Mouse (Mus musculus) testis, adult 2 months (tissue): ENCODE data around the gene Nr3c2. TPM values are rescaled to one million over a fixed set of nuclear protein-coding genes. Genes with fewer than 3 reads are reported as not detected.

Source experiments
- H3K27ac ChIP-seq: fragments of 200-500 bp; 2 replicates; pipeline ENCODE4 v1.5.1; 2012; ENCODE audit warnings: low read depth, low read length; ENCODE audit not compliant: control insufficient read depth, insufficient read depth
- H3K27me3 ChIP-seq: fragments of 200-500 bp; 2 replicates; pipeline ENCODE4 v1.6.1; 2012; ENCODE audit warnings: mild to moderate bottlenecking, low read length, moderate library complexity; ENCODE audit not compliant: control insufficient read depth, insufficient read depth
- H3K36me3 ChIP-seq: fragments of 200-500 bp; 2 replicates; pipeline ENCODE4 v1.6.1; 2012; ENCODE audit warnings: mild to moderate bottlenecking, low read length; ENCODE audit not compliant: control insufficient read depth, insufficient read depth
- H3K4me1 ChIP-seq: fragments of 200-500 bp; 2 replicates; pipeline ENCODE4 v1.6.1; 2012; ENCODE audit warnings: low read length; ENCODE audit not compliant: control insufficient read depth, insufficient read depth
- H3K4me3 ChIP-seq: fragments of 200-500 bp; 2 replicates; pipeline ENCODE4 v1.5.1; 2012; ENCODE audit warnings: low read depth, mild to moderate bottlenecking, low read length, moderate library complexity, mixed read lengths; ENCODE audit not compliant: control insufficient read depth
- CTCF ChIP-seq: fragments of 200-500 bp; IDR thresholded peaks from 2 replicates; pipeline ENCODE4 v1.5.1; 2012; ENCODE audit warnings: low read depth, mild to moderate bottlenecking, inconsistent platforms, low read length, moderate library complexity; ENCODE audit not compliant: control insufficient read depth, insufficient read depth, insufficient replicate concordance
- POLR2A ChIP-seq: fragments of 200-500 bp; IDR thresholded peaks from 2 replicates; pipeline ENCODE4 v1.6.1; 2012; ENCODE audit warnings: low read depth, mild to moderate bottlenecking, inconsistent platforms, low read length, moderate library complexity; ENCODE audit not compliant: control insufficient read depth
- polyA plus RNA-seq: library from polyadenylated mRNA; depleted of rRNA; stranded (reverse); fragments of >200 nt; gene quantifications from 2 replicates; pipeline ENCODE4 v1.2.3, GENCODE M21; 2012

Nr3c2 gene
- polyA plus RNA-seq, 1 experiment, result 4.0 TPM

GRCm38 (mm10) chr8:77228688-77229087 lies 329.4 kb downstream of the Nr3c2 start:
- Histone ChIP-seq H3K36me3 (no peaks in the 10 kb centered on the region), H3K4me1 (no peaks in the 10 kb centered on the region), H3K27me3 (no peaks in the 10 kb centered on the region), H3K4me3 (no peak overlapping the region), H3K27ac (no peak overlapping the region)
- no peak for TF ChIP-seq CTCF
- TF ChIP-seq POLR2A, result no peak

GRCm38 (mm10) chr8:77231211-77231610 lies 332.0 kb downstream of the Nr3c2 start:
- Histone ChIP-seq H3K36me3 (no peaks in the 10 kb centered on the region), H3K27me3 (no peaks in the 10 kb centered on the region), H3K4me1 (no peaks in the 10 kb centered on the region), H3K27ac (no peak overlapping the region), H3K4me3 (no peak overlapping the region)
- no peak for TF ChIP-seq POLR2A
- no peak for TF ChIP-seq CTCF

- no peaks in the 10 kb centered on the region for H3K27me3 ChIP-seq
- no peaks in the 10 kb centered on the region for H3K4me1 ChIP-seq
- no peak overlapping the region for H3K4me3 ChIP-seq
- H3K36me3 ChIP-seq, result no peaks in the 10 kb centered on the region
- TF ChIP-seq CTCF (no peak), POLR2A (no peak)
- no peak overlapping the region for H3K27ac ChIP-seq
These were observed 332.6 kb downstream of the Nr3c2 start for GRCm38 (mm10) chr8:77231834-77232233.

- Histone ChIP-seq H3K27me3 (no peaks in the 10 kb centered on the region), H3K4me3 (no peak overlapping the region), H3K4me1 (no peaks in the 10 kb centered on the region), H3K36me3 (no peaks in the 10 kb centered on the region), H3K27ac (no peak overlapping the region)
- no peak for TF ChIP-seq POLR2A
These were observed 333.2 kb downstream of the Nr3c2 start for GRCm38 (mm10) chr8:77232411-77232810.

- no peak for TF ChIP-seq CTCF
- no peak for TF ChIP-seq POLR2A
- H3K36me3 ChIP-seq, result no peaks in the 10 kb centered on the region
- no peaks in the 10 kb centered on the region for H3K27me3 ChIP-seq
- H3K4me1 ChIP-seq, result no peaks in the 10 kb centered on the region
- no peak overlapping the region for H3K4me3 ChIP-seq
- H3K27ac ChIP-seq, result no peak overlapping the region
These were observed 337.5 kb downstream of the Nr3c2 start for GRCm38 (mm10) chr8:77236701-77237100.

GRCm38 (mm10) chr8:77239462-77239861 lies 340.2 kb downstream of the Nr3c2 start:
- Histone ChIP-seq H3K4me3 (no peak overlapping the region), H3K27ac (no peak overlapping the region), H3K4me1 (no peaks in the 10 kb centered on the region), H3K27me3 (no peaks in the 10 kb centered on the region), H3K36me3 (no peaks in the 10 kb centered on the region)
- TF ChIP-seq CTCF, result no peak
- no peak for TF ChIP-seq POLR2A

GRCm38 (mm10) chr8:77241381-77241780 lies 342.1 kb downstream of the Nr3c2 start:
- Histone ChIP-seq H3K27ac (no peak overlapping the region), H3K36me3 (no peaks in the 10 kb centered on the region), H3K4me3 (no peak overlapping the region), H3K4me1 (no peaks in the 10 kb centered on the region), H3K27me3 (no peaks in the 10 kb centered on the region)
- no peak for TF ChIP-seq CTCF
- no peak for TF ChIP-seq POLR2A

- Histone ChIP-seq H3K36me3 (no peaks in the 10 kb centered on the region), H3K4me1 (0 out of 2 replicates have a peak, but pooled peaks cover 3% of the 10 kb centered on the region), H3K4me3 (no peak overlapping the region), H3K27ac (no peak overlapping the region), H3K27me3 (no peaks in the 10 kb centered on the region)
- TF ChIP-seq POLR2A (no peak), CTCF (no peak)
These were observed 350.9 kb downstream of the Nr3c2 start for GRCm38 (mm10) chr8:77250094-77250493.
